Mouse (Mus musculus) CH12F3 (cell line): Measurements from ENCODE around the gene Sord.

Source experiments
- in situ Hi-C: fragments of 300-500 bp; cut with MboI; formaldehyde crosslinking; loops from 2 replicates; pipeline ENCODE4 v1.14.3; 2020; ENCODE audit warnings: low sequenced_read_pairs

Gene Sord

DNA sequence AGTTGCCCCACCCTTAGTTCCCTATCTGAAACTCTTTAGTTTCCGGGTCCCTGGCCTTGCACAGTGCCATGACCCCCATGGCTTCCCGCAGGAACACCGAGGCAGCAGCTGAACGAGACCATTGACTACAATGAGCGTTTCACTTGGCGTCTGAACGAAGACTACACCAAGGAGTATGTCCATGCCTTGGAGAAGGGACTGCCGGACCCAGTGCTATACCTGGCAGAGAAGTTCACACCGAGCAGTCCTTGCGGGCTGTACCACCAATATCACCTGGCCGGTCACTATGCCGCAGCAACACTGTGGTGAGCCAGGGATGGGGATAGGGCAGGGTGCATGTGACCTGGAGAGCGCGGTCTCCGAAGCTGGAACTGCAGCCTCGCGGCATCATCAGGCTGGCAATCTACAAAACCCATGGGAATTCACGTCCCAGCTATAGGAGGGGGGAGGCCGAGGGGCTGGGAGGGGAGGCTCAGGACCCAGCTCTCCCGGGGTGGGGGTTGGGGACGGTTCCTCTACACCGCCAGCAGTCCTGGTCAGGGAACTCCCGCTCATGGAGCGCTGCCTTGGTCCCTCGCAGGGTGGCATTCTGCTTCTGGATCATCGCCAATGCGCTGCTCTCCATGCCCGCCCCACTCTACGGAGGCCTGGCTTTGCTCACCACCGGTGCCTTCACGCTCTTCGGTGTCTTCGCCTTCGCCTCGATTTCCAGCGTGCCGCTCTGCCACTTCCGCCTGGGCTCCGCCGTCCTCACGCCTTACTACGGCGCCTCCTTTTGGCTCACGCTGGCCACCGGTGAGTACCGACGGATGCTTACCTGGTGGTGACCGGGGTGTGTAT, 66.8 kb downstream of the Sord start:
- in situ Hi-C loops = no loop called here

DNA sequence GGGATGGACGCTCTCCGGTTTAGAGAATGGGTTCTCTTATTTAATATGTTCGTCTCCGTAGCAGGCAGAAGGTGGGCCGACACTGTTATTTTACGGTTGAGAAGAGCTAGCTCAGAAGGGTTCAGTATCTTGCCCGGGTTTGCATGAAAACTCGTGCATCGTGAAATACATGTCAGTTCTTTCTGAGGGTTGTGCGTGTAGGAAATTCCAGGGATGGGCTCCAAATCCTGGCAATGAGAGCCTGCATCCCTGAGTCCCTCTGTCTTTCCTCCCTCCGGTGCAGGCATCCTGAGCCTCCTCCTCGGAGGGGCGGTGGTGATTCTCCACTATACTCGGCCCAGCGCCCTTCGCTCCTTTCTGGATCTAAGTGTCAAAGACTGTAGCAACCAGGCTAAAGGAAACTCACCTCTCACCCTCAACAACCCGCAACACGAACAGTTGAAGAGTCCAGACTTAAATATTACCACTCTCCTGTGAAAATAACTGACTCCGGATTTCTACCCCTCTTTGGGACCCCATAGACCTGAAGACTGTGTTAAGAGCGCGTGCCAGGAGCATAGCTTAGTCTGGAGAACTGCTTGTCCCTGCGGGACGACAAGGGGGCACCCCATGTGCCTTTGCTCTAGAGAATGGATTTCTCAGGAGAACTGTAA, 67.5 kb downstream of the Sord start:
- in situ Hi-C loops = no loop called here

DNA sequence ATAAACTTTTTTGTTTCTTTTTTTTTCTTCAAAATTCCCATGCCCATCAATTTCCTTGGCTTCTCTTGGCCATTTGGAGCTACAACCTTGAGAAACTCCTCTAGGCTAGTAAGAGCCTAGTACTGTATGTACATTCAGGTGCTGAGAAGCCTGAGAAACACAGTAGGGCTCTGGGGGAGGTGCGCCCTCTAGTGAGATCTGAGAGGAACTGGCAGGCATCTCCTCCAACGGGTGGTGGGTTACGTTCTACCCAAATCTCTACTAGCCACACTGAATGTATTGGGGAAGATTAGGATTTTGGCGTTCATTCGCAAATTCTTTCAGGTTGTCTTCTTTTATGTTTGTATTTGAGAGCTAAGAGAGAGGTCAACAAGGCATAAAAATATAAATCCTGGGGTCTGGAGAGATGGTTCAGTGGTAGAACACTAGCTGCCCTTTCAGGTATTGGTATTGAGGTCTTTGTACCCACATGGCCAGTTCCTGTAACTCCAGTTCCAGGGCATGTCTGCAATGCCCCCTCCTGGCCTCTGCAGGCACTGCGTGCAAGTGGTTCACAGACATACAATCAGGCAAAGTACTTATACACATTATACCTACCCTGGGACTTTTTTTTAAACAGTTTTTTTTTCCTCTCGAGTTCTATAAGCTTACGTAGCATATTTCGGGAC, 68.2 kb downstream of the Sord start:
- in situ Hi-C loops = no loop called here

DNA sequence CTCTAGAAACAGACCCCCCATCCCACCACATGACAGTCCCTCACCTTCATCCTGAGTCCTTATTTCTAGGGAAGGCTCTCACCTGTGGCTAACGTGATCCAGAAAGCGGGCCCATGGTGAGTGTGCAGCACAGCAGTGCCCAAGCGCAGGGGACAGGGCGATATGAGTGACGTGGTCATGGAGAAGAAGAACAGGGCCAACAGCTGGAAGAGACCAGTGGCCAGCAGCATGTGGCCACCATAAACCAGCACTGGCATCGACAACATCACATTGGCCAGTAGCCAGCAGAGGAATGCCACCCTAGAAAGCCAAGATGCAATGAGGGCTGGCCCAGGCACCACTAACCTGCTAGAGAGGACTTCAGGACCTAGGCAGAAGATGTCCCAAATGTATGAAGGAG, 70.0 kb downstream of the Sord start:
- in situ Hi-C loops = no loop called here

DNA sequence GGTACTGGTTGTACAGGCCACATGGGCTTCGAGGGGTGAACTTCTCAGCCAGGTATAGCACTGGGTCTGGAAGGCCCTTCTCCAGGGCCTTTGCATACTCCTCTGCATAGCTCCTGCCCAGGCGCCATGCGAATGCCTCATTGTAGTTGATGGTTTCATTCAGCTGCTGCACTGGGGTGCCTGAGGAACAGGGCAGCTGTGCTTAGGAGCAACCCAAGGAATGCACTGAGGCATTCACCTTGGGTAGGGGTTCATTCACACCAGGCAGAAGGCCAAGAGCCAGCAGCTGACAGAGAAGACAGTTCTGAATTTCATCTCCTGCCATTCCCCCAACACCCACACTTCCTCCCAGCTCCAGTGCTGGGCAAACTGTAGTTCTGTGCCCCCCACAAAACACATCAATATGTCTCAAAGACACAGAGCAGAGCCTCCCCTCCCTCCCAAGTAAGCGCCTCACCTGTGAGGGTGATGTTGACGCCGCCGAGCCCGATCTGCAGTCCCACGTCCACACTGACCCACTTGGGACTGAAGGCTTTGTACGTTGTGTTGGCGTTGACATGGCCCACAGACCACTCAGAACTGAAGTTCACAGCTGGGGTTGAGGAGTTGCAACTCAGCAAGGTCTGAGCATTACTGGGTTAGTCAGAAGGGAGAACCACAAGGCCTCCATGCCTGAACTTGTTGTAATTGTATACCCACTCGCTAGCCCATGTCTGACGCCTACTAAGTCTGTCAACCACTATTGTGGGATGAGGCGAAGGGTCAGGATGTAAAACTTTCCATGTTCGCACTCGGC, 70.7 kb downstream of the Sord start:
- in situ Hi-C loops = no loop called here

DNA sequence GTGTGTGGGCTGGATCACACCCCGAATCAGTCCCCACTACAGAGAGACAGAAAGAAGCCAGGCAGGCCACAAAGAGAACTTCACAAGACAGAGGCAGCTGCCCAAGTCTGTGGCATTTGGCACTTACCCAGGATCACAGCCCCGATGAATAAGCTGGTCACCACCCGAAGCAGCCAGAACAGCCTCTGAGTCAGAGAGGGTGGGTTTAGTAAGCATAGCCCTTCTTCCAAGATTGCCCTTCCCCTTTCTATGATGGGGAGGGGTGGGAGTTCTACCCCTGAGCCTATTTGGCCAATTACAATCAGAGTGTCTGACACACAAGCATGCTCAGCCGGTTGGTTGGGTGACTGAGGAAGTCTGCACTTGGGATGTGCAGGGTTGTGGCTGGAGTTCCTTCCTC, 71.6 kb downstream of the Sord start:
- in situ Hi-C loops = no loop called here

DNA sequence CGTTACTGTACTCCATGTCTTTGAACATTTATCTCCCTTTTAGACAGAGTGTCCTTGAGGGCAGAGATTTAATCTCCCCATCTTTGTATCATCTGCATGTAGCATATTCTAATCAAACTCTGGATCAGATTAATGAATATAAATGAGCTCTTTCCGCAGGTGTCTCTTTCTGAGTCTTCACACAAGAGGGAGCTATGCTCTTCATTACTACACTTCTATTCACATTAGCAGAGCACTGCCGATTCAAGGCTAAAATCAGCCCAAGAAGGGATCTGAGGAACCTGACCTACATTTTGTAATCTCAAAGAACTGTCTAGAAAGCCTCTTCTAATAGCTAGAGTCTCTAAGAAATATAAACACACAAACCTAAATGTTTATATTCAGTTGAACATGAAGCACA, 75.1 kb downstream of the Sord start:
- in situ Hi-C loops = no loop called here

DNA sequence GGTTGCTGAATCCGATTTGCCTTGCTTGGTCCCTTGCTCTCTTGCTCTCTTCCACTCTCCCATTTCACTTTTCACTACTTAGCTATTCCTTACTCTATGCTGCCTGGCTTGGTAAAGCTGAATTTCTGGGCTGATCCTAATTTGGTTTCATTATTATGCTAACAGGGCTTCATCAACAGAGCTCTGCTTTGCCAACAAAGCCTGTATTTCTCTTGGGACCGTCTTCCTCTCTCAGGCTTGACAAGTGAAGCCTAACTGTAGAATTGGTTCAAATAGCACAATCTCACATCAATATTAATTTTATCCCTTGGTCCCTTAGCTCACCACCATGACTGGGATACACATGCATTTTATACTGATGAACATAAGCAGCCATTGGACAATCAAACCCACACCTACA, 77.0 kb downstream of the Sord start:
- in situ Hi-C loops = no loop called here

DNA sequence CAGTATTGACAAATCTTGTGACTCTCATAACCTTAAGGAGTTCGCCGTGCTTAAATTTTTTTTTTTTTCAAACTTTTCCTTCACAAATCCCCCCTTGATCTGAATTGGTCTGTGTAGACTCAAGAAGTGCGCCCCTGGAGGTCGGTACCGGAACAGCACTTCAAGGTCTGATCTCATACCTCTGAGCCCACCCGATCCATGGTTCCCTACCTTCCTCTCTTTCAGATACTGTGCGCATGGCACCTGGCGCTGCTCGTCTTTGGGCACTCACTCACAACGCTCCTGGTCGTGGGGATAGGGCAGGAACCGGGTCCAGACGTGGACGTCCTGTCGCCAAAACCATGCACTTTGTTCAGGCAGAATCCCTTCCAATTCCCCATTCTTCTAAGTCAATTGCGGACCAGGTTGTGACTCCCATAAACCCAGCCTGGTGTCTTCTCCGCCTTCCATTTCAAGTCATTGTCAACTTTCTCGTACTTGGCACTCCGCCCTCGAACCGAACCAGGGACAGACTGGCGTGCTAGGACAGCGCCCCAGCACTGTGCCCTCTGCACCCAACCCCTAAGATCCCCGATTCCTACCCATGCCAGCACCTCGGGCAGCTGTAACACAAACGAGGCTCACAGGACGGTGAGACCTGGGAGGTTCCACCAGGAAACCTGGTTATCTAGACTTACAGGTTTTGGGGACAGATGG, 78.3 kb downstream of the Sord start:
- in situ Hi-C loops = no loop called here

DNA sequence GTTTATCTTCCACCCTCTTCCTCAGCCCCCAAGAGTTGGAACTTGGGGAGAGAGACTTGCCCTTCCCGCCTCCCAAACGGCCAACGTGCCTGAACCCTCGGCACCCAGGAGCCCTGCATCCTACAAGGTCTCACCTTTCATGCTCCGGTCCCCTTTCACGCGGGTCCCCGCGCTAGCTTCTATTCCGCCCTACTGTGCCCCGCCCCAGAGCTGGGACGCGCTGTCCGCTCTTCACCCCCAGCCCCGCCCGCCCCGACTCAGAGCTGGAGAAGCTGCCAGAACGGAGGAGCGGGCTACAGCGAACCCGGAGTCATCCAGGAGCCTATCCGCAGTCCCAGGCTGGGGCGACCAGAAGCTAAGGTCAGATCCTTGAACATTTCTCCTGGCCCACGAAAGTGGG, 79.0 kb downstream of the Sord start, which contains the start of gene Duoxa1:
Duoxa1 (minus strand) TSS at position 195 of the 400 bp plus-strand sequence.
- in situ Hi-C loops = no loop called here
